Mouse (Mus musculus) thymus, adult 2 months (tissue): ENCODE measurements around the gene Ppp1r11. TPM values are rescaled to one million over a fixed set of nuclear protein-coding genes. Genes with fewer than 3 reads are reported as not detected.

Experiments
- DNase-seq: peaks from one replicate; pipeline ENCODE4 v3.0.0; 2021
- H3K27ac ChIP-seq: fragments of 200-500 bp; 2 replicates; pipeline ENCODE4 v1.5.1; 2012; ENCODE audit warnings: low read length, control low read depth; ENCODE audit not compliant: control insufficient read depth, insufficient read depth
- H3K27me3 ChIP-seq: fragments of 200-500 bp; 2 replicates; pipeline ENCODE4 v1.6.1; 2012; ENCODE audit warnings: mild to moderate bottlenecking, low read length, moderate library complexity, mixed read lengths; ENCODE audit not compliant: control insufficient read depth, insufficient read depth
- H3K36me3 ChIP-seq: fragments of 200-500 bp; 2 replicates; pipeline ENCODE4 v1.6.1; 2012; ENCODE audit warnings: mild to moderate bottlenecking, low read length, moderate library complexity; ENCODE audit not compliant: control insufficient read depth, insufficient read depth
- H3K4me1 ChIP-seq: fragments of 200-500 bp; replicated peaks from 2 replicates; pipeline ENCODE4 v1.6.1; 2012; ENCODE audit warnings: low read length; ENCODE audit not compliant: control insufficient read depth, insufficient read depth
- H3K4me3 ChIP-seq: fragments of 200-500 bp; 2 replicates; pipeline ENCODE4 v1.5.1; 2012; ENCODE audit warnings: mild to moderate bottlenecking, low read length, control low read depth, moderate library complexity; ENCODE audit not compliant: control insufficient read depth, insufficient read depth
- CTCF ChIP-seq: fragments of 200-500 bp; IDR thresholded peaks from 2 replicates; pipeline ENCODE4 v1.5.1; 2012; ENCODE audit warnings: mild to moderate bottlenecking, control low read depth, low read length, moderate library complexity, borderline replicate concordance; ENCODE audit not compliant: control insufficient read depth, poor library complexity, insufficient read depth; ENCODE audit errors: extremely low read depth
- POLR2A ChIP-seq: fragments of 200-500 bp; IDR thresholded peaks from 2 replicates; pipeline ENCODE4 v1.6.1; 2012; ENCODE audit warnings: mild to moderate bottlenecking, low read length, control low read depth, moderate library complexity; ENCODE audit not compliant: control insufficient read depth, poor library complexity, insufficient read depth; ENCODE audit errors: extremely low read depth
- WGBS: fragments of 180-500 bp; shearing (Covaris S2); methylation state at CpG from one replicate; pipeline ENCODE4 v1.1.7; 2018; 5-methylcytosine and 5-hydroxymethylcytosine counted together
- polyA plus RNA-seq: library from polyadenylated mRNA; depleted of rRNA; stranded (reverse); fragments of >200 nt; gene quantifications from 2 replicates; pipeline ENCODE4 v1.2.3, GENCODE M21; 2012

The Ppp1r11 gene
- polyA plus RNA-seq, 1 experiment: 82.3 TPM

- 68% methylated on average over 4 of the region's 4 CpGs for WGBS
- no peak for TF ChIP-seq CTCF
- TF ChIP-seq POLR2A: no peak
- Histone ChIP-seq H3K4me1 (peaks cover 2% of the 10 kb centered on the region; the same call in 1 of the 2 replicates), H3K27me3 (no peaks in the 10 kb centered on the region), H3K4me3 (no peak overlapping the region), H3K27ac (no peak overlapping the region), H3K36me3 (no peaks in the 10 kb centered on the region)
- no peak for DNase-seq
Measured at GRCm38 (mm10) chr17:36981845-36982244, 30.3 kb upstream of the Ppp1r11 start.

GRCm38 (mm10) chr17:36981221-36981813 is 29.8 kb upstream of the Ppp1r11 start, which contains the start of gene 2410137M14Rik:
TSS of gene 2410137M14Rik (minus strand) at chr17:36981237.
- no peak for TF ChIP-seq CTCF
- no peak for TF ChIP-seq POLR2A
- Histone ChIP-seq H3K4me3 (no peak within 1 kb of the TSS), H3K27ac (no peak within 1 kb of the TSS), H3K36me3 (no peaks in the 10 kb centered on the region), H3K4me1 (peaks cover 2% of the 10 kb centered on the region; the same call in 1 of the 2 replicates), H3K27me3 (no peaks in the 10 kb centered on the region)
- DNase-seq: no peak
- WGBS: 59% methylated on average over 18 of the region's 18 CpGs

- Histone ChIP-seq H3K4me3 (no peak overlapping the region), H3K27me3 (no peaks in the 10 kb centered on the region), H3K27ac (no peak overlapping the region), H3K4me1 (peaks cover 13% of the 10 kb centered on the region), H3K36me3 (no peaks in the 10 kb centered on the region)
- WGBS: 80% methylated on average over 8 of the region's 8 CpGs
- DNase-seq: no peak
- no peak for TF ChIP-seq CTCF
- TF ChIP-seq POLR2A: no peak
Measured at GRCm38 (mm10) chr17:36973271-36973787, 21.8 kb upstream of the Ppp1r11 start.

GRCm38 (mm10) chr17:36972791-36973190 is 21.2 kb upstream of the Ppp1r11 start:
- Histone ChIP-seq H3K4me1 (peaks cover 13% of the 10 kb centered on the region), H3K27me3 (no peaks in the 10 kb centered on the region), H3K27ac (no peak overlapping the region), H3K36me3 (no peaks in the 10 kb centered on the region), H3K4me3 (no peak overlapping the region)
- peak; percentile 37 for DNase-seq
- TF ChIP-seq POLR2A: no peak
- TF ChIP-seq CTCF: no peak
- 29% methylated on average over 3 of the region's 3 CpGs for WGBS

- no peaks in the 10 kb centered on the region for H3K27me3 ChIP-seq
- DNase-seq: no peak
- no peak overlapping the region for H3K4me3 ChIP-seq
- H3K27ac ChIP-seq: no peak overlapping the region
- 33% methylated on average over 6 of the region's 6 CpGs for WGBS
- H3K4me1 ChIP-seq: peaks cover 13% of the 10 kb centered on the region
- H3K36me3 ChIP-seq: no peaks in the 10 kb centered on the region
- TF ChIP-seq POLR2A (no peak), CTCF (no peak)
Measured at GRCm38 (mm10) chr17:36971172-36971850, 19.8 kb upstream of the Ppp1r11 start.

- peaks cover 13% of the 10 kb centered on the region for H3K4me1 ChIP-seq
- no peaks in the 10 kb centered on the region for H3K36me3 ChIP-seq
- TF ChIP-seq CTCF (no peak), POLR2A (no peak)
- no peaks in the 10 kb centered on the region for H3K27me3 ChIP-seq
- WGBS: 96% methylated on average over 14 of the region's 14 CpGs
- no peak overlapping the region for H3K4me3 ChIP-seq
- DNase-seq: no peak
- H3K27ac ChIP-seq: no peak overlapping the region
Measured at GRCm38 (mm10) chr17:36970316-36970890, 18.9 kb upstream of the Ppp1r11 start.
